Mouse (Mus musculus) MEL (cell line): ENCODE data around the gene Aen. TPM values are rescaled to one million over a fixed set of nuclear protein-coding genes. Genes with fewer than 3 reads are reported as not detected.

Experiments
- DNase-seq: peaks from one replicate; pipeline ENCODE4 v3.0.0; 2011; ENCODE audit warnings: low read depth, low spot score
- H3K27ac ChIP-seq: 2 replicates; pipeline ENCODE4 v1.5.1; 2012; ENCODE audit warnings: low read depth, mild to moderate bottlenecking, control low read depth, low read length, moderate library complexity; ENCODE audit not compliant: control insufficient read depth
- H3K27me3 ChIP-seq, 2 experiments: fragments of 150-350 bp in 1 of 2; sonication (generic) in 1 of 2; 2 replicates each; pipeline ENCODE4 v1.6.1; 2012; ENCODE audit warnings: low read length in 2 of 2, mild to moderate bottlenecking in 2 of 2, improper control_type of control experiment in 1 of 2, moderate library complexity in 1 of 2; ENCODE audit not compliant: insufficient read depth in 2 of 2, control insufficient read depth in 1 of 2
- H3K36me3 ChIP-seq, 2 experiments: 2 replicates each; pipeline ENCODE4 v1.6.1; 2012 to 2014; ENCODE audit warnings: low read length in 2 of 2, improper control_type of control experiment in 1 of 2, inconsistent platforms in 1 of 2, mild to moderate bottlenecking in 1 of 2; ENCODE audit not compliant: insufficient read depth in 2 of 2, control insufficient read depth in 1 of 2
- H3K4me1 ChIP-seq, 2 experiments: fragments of 150-350 bp in 1 of 2; sonication (generic) in 1 of 2; 2 replicates each; pipeline ENCODE4 v1.6.1; 2012; ENCODE audit warnings: low read length in 2 of 2, improper control_type of control experiment in 1 of 2, mild to moderate bottlenecking in 1 of 2; ENCODE audit not compliant: insufficient read depth in 2 of 2, control insufficient read depth in 1 of 2
- H3K4me3 ChIP-seq, 2 experiments: fragments of 150-350 bp in 1 of 2; sonication (generic) in 1 of 2; 2 replicates each; pipeline ENCODE4 v1.5.1; 2012; ENCODE audit warnings: low read depth in 2 of 2, low read length in 2 of 2, mild to moderate bottlenecking in 2 of 2, moderate library complexity in 2 of 2, control low read depth in 1 of 2, improper control_type of control experiment in 1 of 2; ENCODE audit not compliant: control insufficient read depth in 1 of 2, insufficient read depth in 1 of 2
- H3K79me2 ChIP-seq: 2 replicates; pipeline ENCODE4 v1.6.1; 2012; ENCODE audit warnings: mild to moderate bottlenecking, low read length, moderate library complexity; ENCODE audit not compliant: control insufficient read depth, poor library complexity, insufficient read depth
- H3K9ac ChIP-seq: 2 replicates; pipeline ENCODE4 v1.6.1; 2012; ENCODE audit warnings: low read depth, mild to moderate bottlenecking, control low read depth, low read length, moderate library complexity; ENCODE audit not compliant: control insufficient read depth, poor library complexity, severe bottlenecking
- H3K9me3 ChIP-seq: fragments of 150-350 bp; sonication (generic); replicated peaks from 2 replicates; pipeline ENCODE4 v1.6.1; 2012; ENCODE audit warnings: mild to moderate bottlenecking, low read length, improper control_type of control experiment, moderate library complexity; ENCODE audit not compliant: insufficient read depth
- CHD1 ChIP-seq: IDR thresholded peaks from 2 replicates; pipeline ENCODE4 v1.6.1; 2012; ENCODE audit warnings: low read depth, mild to moderate bottlenecking, inconsistent platforms, low read length, improper control_type of control experiment
- CHD2 ChIP-seq: IDR thresholded peaks from 2 replicates; pipeline ENCODE4 v1.6.1; 2011; ENCODE audit warnings: low read length, improper control_type of control experiment
- EP300 ChIP-seq, 2 experiments: IDR thresholded peaks; 2 replicates each; pipeline ENCODE4 v1.6.1; 2011; ENCODE audit warnings: improper control_type of control experiment in 2 of 2, low read length in 2 of 2, low read depth in 1 of 2, mild to moderate bottlenecking in 1 of 2
- GABPA ChIP-seq: IDR thresholded peaks from 2 replicates; pipeline ENCODE4 v1.6.1; 2012; ENCODE audit warnings: low read depth, mild to moderate bottlenecking, inconsistent platforms, low read length, improper control_type of control experiment, moderate library complexity
- GATA1 ChIP-seq: IDR thresholded peaks from 2 replicates; pipeline ENCODE4 v1.6.1; 2011; ENCODE audit warnings: low read depth, low read length, improper control_type of control experiment
- MAFK ChIP-seq: IDR thresholded peaks from 2 replicates; pipeline ENCODE4 v1.6.1; 2011; ENCODE audit warnings: low read depth, mild to moderate bottlenecking, low read length, improper control_type of control experiment, borderline replicate concordance
- MYC ChIP-seq: IDR thresholded peaks from 2 replicates; pipeline ENCODE4 v1.6.1; 2011; ENCODE audit warnings: low read depth, mild to moderate bottlenecking, low read length, improper control_type of control experiment, moderate library complexity
- NRF1 ChIP-seq: IDR thresholded peaks from 2 replicates; pipeline ENCODE4 v1.6.1; 2014; ENCODE audit warnings: low read depth, mild to moderate bottlenecking, inconsistent platforms, low read length, improper control_type of control experiment, moderate library complexity; ENCODE audit not compliant: poor library complexity, insufficient read depth, severe bottlenecking
- POLR2AphosphoS2 ChIP-seq: IDR thresholded peaks from 2 replicates; pipeline ENCODE4 v1.6.1; 2011; ENCODE audit warnings: low read length, improper control_type of control experiment
- RAD21 ChIP-seq: IDR thresholded peaks from 2 replicates; pipeline ENCODE4 v1.6.1; 2011; ENCODE audit warnings: mild to moderate bottlenecking, low read depth, low read length, improper control_type of control experiment
- RCOR1 ChIP-seq: IDR thresholded peaks from 2 replicates; pipeline ENCODE4 v1.6.1; 2012; ENCODE audit warnings: low read depth, mild to moderate bottlenecking, inconsistent platforms, low read length, improper control_type of control experiment
- SIN3A ChIP-seq: IDR thresholded peaks from 2 replicates; pipeline ENCODE4 v1.6.1; 2012; ENCODE audit warnings: low read length, improper control_type of control experiment, inconsistent platforms
- TBP ChIP-seq: IDR thresholded peaks from 2 replicates; pipeline ENCODE4 v1.8.0; 2011; ENCODE audit warnings: low read depth, low read length, improper control_type of control experiment
- UBTF ChIP-seq: IDR thresholded peaks from 2 replicates; pipeline ENCODE4 v1.6.1; 2012; ENCODE audit warnings: low read depth, mild to moderate bottlenecking, inconsistent platforms, low read length, improper control_type of control experiment, moderate library complexity, borderline replicate concordance; ENCODE audit not compliant: insufficient read depth
- ZKSCAN1 ChIP-seq: IDR thresholded peaks from 2 replicates; pipeline ENCODE4 v1.6.1; 2012; ENCODE audit warnings: low read depth, mild to moderate bottlenecking, inconsistent platforms, low read length, improper control_type of control experiment, moderate library complexity
- polyA plus RNA-seq, 2 experiments: library from polyadenylated mRNA; stranded (reverse) in 1 of 2; unstranded in 1 of 2; fragments of >175 nt in 1 of 2; fragments of >200 nt in 1 of 2; gene quantifications; 2 replicates each; pipeline versions ENCODE4 v1.2.1 to v1.2.4; 2012; ENCODE audit warnings: low replicate concordance in 2 of 2, low read depth in 1 of 2; ENCODE audit not compliant: insufficient read length in 2 of 2, insufficient read depth in 1 of 2, missing spikeins in 1 of 2
- total RNA-seq: library from RNA; depleted of rRNA; stranded (reverse); fragments of 300-350 nt; gene quantifications from 2 replicates; pipeline ENCODE4 v1.2.3, GENCODE M21; 2012

Aen gene
- total and polyA plus RNA-seq, 3 experiments: 95.9 to 97.7 TPM; not detected in 1

GRCm38 (mm10) chr7:78914545-78914845 lies 18.8 kb downstream of the Aen start:
- Histone ChIP-seq H3K36me3 (peaks cover 0 to 27% of the 10 kb centered on the region in 2 experiments; a peak in 3 of 4 replicates), H3K79me2 (peaks cover 11% of the 10 kb centered on the region), H3K4me3 (peak overlapping the region; percentile 64 to 91), H3K27me3 (no peaks in the 10 kb centered on the region), H3K4me1 (peaks cover 5 to 38% of the 10 kb centered on the region in 2 experiments), H3K9ac (peak overlapping the region; percentile 62), H3K27ac (peak overlapping the region; percentile 86), H3K9me3 (no peaks in the 10 kb centered on the region)
- TF ChIP-seq RCOR1 (no peak), SIN3A (no peak), NRF1 (no peak), TBP (no peak), GABPA (no peak), POLR2AphosphoS2 (no peak), UBTF (no peak)
- DNase-seq: peak; percentile 45

GRCm38 (mm10) chr7:78914896-78915510 lies 19.3 kb downstream of the Aen start:
- peaks cover 11% of the 10 kb centered on the region for H3K79me2 ChIP-seq
- peak overlapping the region; percentile 64 to 91 for H3K4me3 ChIP-seq
- no peaks in the 10 kb centered on the region for H3K9me3 ChIP-seq
- H3K36me3 ChIP-seq: peaks cover 0 to 27% of the 10 kb centered on the region in 2 experiments; a peak in 3 of 4 replicates
- peak overlapping the region; percentile 86 for H3K27ac ChIP-seq
- H3K9ac ChIP-seq: peak overlapping the region; percentile 62
- H3K4me1 ChIP-seq: peaks cover 5 to 38% of the 10 kb centered on the region in 2 experiments
- H3K27me3 ChIP-seq: no peaks in the 10 kb centered on the region
- TF ChIP-seq CHD2 (no peak), GATA1 (no peak), RCOR1 (no peak), ZKSCAN1 (no peak), MYC (no peak), GABPA (no peak), TBP (no peak), EP300 (IDR thresholded peaks at IDR 0.05; ENCODE audit: low read depth in 1 of 2, low read length in 2 of 2) (no peak), UBTF (no peak), CHD1 (no peak), RAD21 (no peak), MAFK (no peak)
- DNase-seq: no peak
